Mouse (Mus musculus): ENCODE measurements at regions not wholly inside any gene's neighbourhood (a gene's known extent, or its start where the extent isn't known, plus 50 kb on each side); places are given as distances from the start of the nearest gene placed in this dataset.
A peak's percentile ranks its signal among the peaks of the same experiment; 100 is the strongest.

DNA sequence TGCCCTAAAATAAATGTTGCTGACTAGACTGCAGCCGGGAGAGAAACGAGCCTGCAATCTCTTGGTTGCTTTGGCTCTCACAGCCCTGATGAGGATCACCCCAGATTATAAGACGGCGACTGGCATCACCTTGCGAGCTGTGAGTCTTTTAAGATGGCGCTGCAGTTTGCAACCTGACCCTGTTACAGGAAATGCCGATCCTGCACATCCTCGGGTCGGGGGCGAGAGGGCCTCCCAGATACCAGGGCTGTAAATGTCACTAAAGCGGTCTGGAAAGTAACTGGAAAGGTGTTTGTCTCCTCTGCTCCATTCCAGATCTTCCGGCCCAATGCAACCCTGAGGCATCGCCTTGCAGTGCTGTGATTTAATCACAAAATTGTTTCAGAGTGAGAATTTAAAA, 53.4 kb downstream of the Cartpt start:
- no peak for DNase-seq

- peak; percentile 16 for DNase-seq
These were observed 58.3 kb downstream of the Cartpt start for GRCm38 (mm10) chr13:99842626-99843025.

GRCm38 (mm10) chr13:99839446-99839845, 61.4 kb downstream of the Cartpt start:
- no peak for DNase-seq

DNA sequence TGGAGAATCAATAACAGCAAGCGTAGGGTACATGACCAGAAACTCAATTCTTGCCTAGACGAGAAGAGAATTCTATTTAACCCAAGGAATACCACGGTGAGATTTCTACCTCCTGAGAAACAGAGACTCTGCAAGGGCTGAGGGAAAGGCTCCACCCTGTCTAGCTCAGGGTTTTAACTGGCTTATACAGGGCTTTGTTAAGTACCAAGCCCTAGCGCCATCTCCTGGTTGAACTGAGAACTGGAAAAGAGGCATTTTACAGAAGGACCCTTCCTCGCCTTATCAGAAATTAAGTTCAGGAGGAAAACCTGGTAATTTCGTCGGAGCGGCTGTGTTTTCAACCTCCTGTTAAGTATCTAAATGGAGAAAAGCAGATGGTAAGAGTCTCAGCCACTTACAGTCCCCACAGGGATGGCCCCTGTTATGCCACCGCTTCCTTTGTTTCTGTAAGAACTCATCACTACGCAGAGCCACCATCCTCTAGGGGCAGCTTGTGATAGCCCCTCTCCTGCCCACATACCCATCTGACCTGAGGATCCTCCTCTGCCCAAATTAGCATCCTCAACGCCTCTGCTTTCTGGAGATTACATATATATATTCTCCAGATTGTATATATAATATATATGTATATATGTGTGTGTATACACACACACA, 63.0 kb downstream of the Cartpt start:
- peak; percentile 84 for DNase-seq

- DNase-seq = no peak
These were observed 63.7 kb downstream of the Cartpt start for GRCm38 (mm10) chr13:99837180-99837579.

DNA sequence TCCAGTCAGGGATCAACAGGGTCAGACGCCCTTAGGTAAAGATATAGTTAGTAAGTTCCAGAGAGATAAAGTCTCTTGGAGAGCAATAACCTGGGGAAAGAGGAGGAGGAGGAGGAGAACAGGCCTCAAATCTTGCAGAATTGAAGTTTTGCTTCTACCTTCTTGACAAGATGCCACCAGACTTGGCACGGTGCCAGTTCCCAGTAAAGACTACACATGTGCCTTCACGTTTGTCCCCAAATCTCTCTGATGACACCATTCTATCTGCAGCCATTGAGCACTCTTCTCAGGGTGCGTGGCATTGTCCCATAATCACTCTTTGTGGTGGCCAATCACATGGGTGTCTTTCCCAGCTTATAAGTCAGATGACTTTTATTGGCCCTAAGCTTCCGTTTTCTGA, 64.3 kb downstream of the Cartpt start:
- peak; percentile 17 for DNase-seq

DNA sequence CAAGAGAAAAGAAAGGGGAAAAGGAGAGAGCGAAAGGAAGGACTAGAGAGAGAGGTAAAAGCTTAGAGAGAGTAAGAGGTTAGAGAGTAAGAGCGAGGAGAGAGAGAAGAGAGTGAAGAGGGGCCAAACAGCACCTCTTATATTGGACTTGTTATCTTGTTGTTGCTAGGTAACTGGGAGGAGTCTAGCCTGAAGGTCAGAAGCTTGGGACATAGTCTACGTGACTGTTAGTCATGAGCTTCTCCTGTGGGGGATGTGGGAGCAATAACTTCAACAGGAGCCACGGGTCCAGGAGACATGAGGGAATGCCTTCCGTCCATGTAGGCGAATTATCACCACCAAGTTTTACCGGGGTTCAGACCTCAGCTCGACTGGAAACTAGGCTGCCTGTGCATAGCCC, 65.4 kb downstream of the Cartpt start:
- DNase-seq = no peak

- no peak for DNase-seq
These were observed 70.7 kb downstream of the Cartpt start for GRCm38 (mm10) chr13:99830080-99830724.

GRCm38 (mm10) chr13:99827573-99827972, 73.3 kb downstream of the Cartpt start:
- DNase-seq = no peak

DNA sequence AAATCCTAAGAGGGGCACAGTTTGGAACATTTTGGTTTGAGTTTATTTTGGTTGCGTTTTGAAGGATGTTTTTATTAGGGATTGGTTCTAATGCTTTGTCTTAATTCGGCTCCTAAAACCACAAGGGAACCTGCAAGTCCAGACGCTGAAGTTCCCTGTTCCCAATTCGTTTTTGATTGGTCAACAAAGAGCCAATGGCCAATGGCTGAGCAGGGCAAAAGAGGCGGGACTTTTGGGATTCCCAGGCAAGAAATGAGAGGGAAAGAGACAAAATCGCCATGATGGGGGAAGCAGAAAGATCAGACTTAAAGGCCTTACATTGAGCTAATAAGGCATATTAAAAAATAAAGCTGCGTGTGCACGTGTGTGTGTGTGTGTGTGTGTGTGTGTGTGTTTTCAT, 76.3 kb downstream of the Cartpt start:
- no peak for DNase-seq

- DNase-seq = no peak
These were observed 84.2 kb downstream of the Cartpt start for GRCm38 (mm10) chr13:99816666-99817065.

DNA sequence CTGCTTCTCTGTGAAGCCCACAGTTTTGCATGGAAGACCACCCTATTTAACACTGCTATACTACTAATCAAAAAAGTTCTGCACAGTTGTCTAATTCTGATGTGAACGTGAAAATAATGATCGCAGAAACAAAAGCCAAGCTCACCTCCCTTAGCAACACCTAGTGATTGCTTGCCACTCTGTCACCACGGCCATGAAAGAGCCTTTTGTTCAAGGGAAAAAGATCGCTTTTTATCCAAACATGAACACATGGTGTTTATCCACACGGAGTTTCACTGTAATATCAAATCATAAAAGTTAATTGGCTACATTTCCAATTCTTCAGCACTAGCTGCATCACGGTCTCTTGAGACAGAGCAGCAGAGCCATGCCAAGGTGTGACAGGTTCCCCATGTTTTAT, 85.1 kb downstream of the Cartpt start:
- DNase-seq = no peak

- no peak for DNase-seq
These were observed 86.1 kb downstream of the Cartpt start for GRCm38 (mm10) chr13:99814801-99815200.

DNA sequence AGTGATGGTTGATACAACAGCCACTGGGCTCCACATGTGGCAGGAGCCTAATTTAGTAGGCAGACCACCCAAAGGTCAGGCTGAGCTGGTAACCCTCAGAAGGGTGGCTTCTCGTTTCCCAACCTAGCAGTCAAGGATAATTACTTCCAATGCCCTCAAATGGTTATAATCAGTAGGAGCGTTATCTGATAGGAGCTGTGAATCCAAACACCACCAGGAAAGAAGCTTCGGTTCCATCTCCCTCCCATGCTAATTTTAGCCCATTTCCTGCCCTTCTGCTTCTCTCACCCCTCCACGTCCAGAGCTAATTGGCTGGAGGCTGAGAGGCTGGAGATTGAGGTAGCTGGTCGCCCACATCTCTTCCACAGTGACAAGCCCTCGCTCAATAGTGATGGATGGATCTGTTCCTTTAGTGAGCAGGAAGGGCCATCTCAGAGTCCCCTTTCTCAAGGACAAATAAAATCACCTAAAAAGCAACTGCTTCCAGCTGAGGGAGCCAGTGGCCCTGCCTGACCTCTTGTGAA, 86.8 kb downstream of the Cartpt start:
- DNase-seq = no peak

GRCm38 (mm10) chr13:99794448-99794847, 106.4 kb downstream of the Cartpt start:
- no peak for DNase-seq

- no peak for DNase-seq
These were observed 107.0 kb downstream of the Cartpt start for GRCm38 (mm10) chr13:99793786-99794435.

- no peak for DNase-seq
These were observed 107.9 kb downstream of the Cartpt start for GRCm38 (mm10) chr13:99793001-99793400.

DNA sequence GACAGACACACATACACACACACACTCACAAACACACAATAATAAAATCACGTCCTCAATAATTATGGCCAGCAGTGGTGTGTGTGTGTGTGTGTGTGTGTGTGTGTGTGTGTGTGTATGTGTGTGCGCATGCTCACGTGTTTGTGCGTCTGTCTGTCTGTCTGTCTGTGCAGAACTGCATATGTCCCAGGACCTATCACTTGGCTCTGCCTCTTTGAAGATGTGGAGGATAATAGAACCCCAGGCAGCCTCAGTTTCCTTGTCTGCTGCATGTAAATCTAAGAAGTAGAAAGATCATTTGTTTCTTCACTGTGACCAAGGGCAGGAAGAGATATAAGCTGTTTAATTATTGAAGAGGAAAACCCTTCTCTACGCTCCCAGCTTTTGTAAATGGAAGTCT, 109.9 kb downstream of the Cartpt start:
- DNase-seq = no peak

- no peak for DNase-seq
These were observed 113.1 kb downstream of the Cartpt start for GRCm38 (mm10) chr13:99787760-99788159.

DNA sequence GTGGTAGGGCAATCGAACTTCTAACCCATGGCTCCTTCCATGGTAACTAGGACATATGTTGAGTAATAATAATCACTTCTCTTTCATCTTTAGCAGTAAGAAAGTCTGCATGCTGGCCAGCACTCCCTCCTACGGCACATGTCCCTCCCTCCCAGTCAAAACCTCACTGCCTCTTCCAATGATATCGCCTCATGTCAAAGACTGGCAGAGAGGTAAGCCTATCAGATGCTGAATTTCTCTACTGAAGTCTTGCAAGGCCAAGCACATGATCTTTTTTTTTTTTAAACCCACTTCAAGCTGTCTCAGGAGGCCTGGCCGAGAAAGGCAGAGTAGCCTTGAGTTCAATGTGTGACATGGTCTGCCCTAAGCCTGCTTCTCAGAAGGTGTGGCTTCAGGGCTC, 115.5 kb downstream of the Cartpt start:
- DNase-seq = no peak

DNA sequence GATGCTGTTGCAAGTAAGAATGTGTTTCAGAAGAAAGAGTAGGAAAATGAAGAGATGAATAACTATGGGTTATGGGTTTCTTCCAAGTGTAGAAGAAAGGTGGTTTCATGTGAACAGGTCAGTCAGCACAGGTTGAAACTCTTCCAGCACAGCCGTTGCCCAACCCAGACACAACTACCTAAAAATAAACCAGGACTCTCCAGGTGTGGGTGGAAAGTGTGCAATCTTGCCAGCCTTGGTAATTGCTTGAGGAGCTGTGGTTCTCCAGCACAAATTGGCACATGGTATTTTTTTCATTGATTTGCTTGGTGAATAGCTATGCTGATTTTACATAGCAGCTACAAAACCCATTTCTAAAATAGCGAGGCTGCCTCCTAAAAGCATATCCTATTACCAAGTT, 116.6 kb downstream of the Cartpt start:
- DNase-seq = no peak

DNA sequence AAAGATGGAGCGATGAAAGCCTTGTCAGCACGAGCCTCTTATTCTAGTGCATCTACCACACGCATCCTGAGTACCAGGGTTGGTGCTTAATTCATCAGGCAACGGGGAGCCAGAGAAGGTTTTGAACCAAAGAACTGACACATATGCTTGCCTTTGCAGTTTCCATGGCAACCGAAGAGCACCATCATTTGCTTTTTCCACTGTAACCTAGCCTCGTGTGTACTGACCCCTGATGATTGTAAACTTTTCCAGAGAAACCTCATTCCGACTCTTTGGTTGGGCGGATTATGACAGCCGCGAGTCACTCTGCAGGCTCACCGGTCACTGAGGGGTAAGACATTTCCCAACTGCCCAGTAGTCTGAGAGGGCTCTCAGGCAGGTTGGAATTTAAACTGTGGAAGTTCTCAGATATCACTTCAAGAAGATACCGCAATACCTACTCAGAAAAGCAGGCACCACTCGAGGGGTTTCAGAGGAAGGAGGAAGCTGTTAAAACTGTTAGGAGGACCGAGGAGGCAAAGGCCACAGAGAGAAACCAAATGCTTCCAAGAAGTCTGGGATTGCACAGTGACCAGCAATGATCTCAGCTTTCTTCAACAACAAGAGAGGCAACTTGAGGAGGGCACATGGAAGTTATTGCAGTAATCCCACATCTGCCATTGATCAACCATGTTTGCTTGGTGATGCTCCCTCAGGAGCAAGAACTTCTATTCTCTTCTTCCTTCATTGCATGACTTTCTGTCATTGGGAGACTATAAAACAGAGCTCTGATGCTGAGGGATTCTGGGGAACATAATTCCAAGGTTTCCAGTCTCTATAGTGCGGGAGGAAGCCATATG, 117.8 kb downstream of the Cartpt start:
- no peak for DNase-seq

DNA sequence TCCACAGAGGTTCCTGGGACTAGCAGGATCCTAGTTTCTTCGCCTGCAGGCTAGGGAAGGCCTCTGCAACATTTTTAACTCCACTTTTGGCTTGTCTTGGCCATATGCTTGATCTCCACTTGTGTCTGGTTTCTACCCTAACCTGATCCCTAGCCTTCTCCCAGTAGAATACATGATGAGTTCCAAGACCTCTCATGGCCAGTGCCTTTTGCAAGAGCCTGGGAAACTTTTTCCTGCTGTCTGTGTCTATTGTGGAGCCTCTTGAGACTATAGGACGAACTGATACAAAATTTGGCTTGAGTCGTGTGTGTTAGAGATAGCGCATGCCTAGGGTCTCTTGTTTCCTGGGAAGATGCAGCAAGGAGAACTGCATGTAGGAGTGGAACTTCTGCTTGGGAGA, 119.3 kb downstream of the Cartpt start:
- no peak for DNase-seq
